Mouse (Mus musculus) ES-CJ7 (cell line): ENCODE data around the gene Sqor.

Source experiments
- DNase-seq: peaks from one replicate; pipeline ENCODE4 v3.0.0; 2011; ENCODE audit warnings: low read depth, low spot score

Gene Sqor

GRCm38 (mm10) chr2:122784701-122785100 lies 19.7 kb downstream of the Sqor start:
- no peak for DNase-seq

GRCm38 (mm10) chr2:122786167-122786566 lies 21.1 kb downstream of the Sqor start:
- no peak for DNase-seq

GRCm38 (mm10) chr2:122789311-122789710 lies 24.3 kb downstream of the Sqor start:
- no peak for DNase-seq

GRCm38 (mm10) chr2:122789730-122790129 lies 24.7 kb downstream of the Sqor start:
- DNase-seq = no peak

- DNase-seq = no peak
Observed at GRCm38 (mm10) chr2:122804392-122804791, 39.4 kb downstream of the Sqor start.

- DNase-seq = no peak
Observed at GRCm38 (mm10) chr2:122806040-122806439, 41.0 kb downstream of the Sqor start.

- no peak for DNase-seq
Observed at GRCm38 (mm10) chr2:122809027-122809426, 44.0 kb downstream of the Sqor start.

- no peak for DNase-seq
Observed at GRCm38 (mm10) chr2:122816986-122817385, 51.9 kb downstream of the Sqor start.

- DNase-seq = no peak
Observed at GRCm38 (mm10) chr2:122821246-122821645, 56.2 kb downstream of the Sqor start.

GRCm38 (mm10) chr2:122825406-122826236 lies 60.6 kb downstream of the Sqor start:
- DNase-seq = peak; percentile 41

GRCm38 (mm10) chr2:122826302-122826701 lies 61.3 kb downstream of the Sqor start:
- DNase-seq = no peak

GRCm38 (mm10) chr2:122854636-122855035 lies 89.6 kb downstream of the Sqor start:
- DNase-seq = no peak

- DNase-seq = no peak
Observed at GRCm38 (mm10) chr2:122855354-122855753, 90.3 kb downstream of the Sqor start.
